Mouse (Mus musculus) fat pad, adult 2 months (tissue): ENCODE measurements around the gene Gm8220.
"Not testable (repeated sequence)": the region's sequence is repeated elsewhere in the genome, so short reads cannot be mapped to it uniquely, and the experiment has no call there.

Experiments
- DNase-seq: peaks from one replicate; pipeline ENCODE4 v3.0.0-alpha.2; 2011; ENCODE audit warnings: low read depth, low spot score; ENCODE audit errors: extremely low read depth

The Gm8220 gene

DNA sequence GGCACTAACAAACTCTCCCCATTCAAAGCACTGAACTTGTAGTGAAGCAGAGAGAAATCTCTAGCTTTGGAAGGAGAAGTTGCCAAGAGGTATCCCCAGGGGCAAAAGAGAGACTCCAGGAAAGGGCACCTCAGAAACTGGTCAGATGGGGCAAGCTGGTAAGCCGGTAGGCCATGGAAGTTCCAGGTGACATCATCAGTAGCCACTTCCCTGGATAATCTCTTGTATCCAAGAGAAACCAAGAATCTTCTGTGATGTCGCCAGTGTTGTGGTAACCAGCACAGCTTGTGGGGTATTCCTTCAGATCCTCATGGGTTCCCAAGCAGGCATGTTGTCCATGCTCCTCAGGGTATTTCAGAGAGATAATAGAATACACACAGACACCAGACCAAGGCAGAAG is at the start of gene Gm8220:
Gm8220 (plus strand) TSS at position 301 of the 400 bp plus-strand sequence.
- not testable (repeated sequence) for DNase-seq

DNA sequence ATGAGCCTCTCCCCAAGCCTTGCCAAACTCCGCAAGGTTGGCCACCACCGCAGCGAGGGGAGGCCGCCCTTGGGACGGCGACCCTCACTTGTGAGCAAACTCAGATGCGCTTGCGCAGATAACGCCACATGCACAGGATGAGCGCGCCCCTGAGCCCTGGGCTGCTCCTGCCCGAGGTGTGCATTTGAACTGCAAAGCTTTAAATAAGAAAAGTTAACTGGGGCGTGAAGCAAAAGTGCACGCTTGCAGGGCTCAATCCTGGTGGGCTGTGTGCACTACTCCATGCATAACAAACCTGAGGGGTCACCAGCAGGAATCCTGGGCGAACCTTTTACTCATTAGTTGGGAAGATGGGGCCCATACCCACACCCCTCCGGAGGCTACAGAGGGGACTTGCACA is 37.3 kb upstream of the Gm8220 start:
- DNase-seq, result no peak

- not testable (repeated sequence) for DNase-seq
These were observed 26.7 kb downstream of the Gm8220 start for GRCm38 (mm10) chr14:44312049-44312448.

DNA sequence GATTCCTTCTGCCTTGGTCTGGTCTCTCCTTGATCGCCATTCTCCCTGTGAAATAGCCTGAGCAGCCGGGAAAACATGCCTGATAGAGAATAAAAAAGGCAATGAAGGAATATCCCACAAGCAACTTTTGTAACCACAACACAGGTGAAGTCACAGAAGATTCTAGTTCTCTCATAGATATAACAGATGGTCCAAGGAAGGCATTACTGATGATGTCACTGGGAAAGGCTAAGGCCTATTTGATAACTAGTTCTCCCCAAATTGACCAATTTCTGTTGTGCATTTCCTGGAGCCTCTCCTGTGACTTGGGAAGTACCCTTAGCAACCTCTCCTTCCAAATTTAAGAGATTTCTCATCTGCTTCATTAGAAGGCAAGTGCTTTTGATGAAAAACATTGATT is 53.1 kb downstream of the Gm8220 start, which contains the start of gene Gm5930:
Gm5930 (minus strand) TSS at position 101 of the 400 bp plus-strand sequence.
- not testable (repeated sequence) for DNase-seq
